Mouse (Mus musculus) bone marrow macrophage, adult 2 months (primary cell): ENCODE results near the gene Ints12. TPM values are rescaled to one million over a fixed set of nuclear protein-coding genes. Genes with fewer than 3 reads are reported as not detected.

Source experiments
- H3K27ac ChIP-seq: 2 replicates; pipeline ENCODE4 v1.5.1; 2012; ENCODE audit warnings: low read depth, low read length; ENCODE audit not compliant: insufficient read depth
- H3K4me1 ChIP-seq: 2 replicates; pipeline ENCODE4 v1.6.1; 2012; ENCODE audit warnings: low read length; ENCODE audit not compliant: control insufficient read depth, insufficient read depth
- H3K4me3 ChIP-seq: 2 replicates; pipeline ENCODE4 v1.5.1; 2012; ENCODE audit warnings: mild to moderate bottlenecking, low read length, moderate library complexity; ENCODE audit not compliant: insufficient read depth
- CTCF ChIP-seq: IDR thresholded peaks from 2 replicates; pipeline ENCODE4 v1.5.1; 2012; ENCODE audit warnings: low read depth, mild to moderate bottlenecking, low read length, moderate library complexity
- POLR2A ChIP-seq: IDR thresholded peaks from 2 replicates; pipeline ENCODE4 v1.6.1; 2012; ENCODE audit warnings: mild to moderate bottlenecking, low read depth, low read length, borderline replicate concordance
- polyA plus RNA-seq: library from polyadenylated mRNA; stranded (reverse); fragments of >200 nt; gene quantifications from 2 replicates; pipeline ENCODE4 v1.2.4, GENCODE M21; 2012; ENCODE audit not compliant: missing spikeins, insufficient read depth, insufficient read length

The Ints12 gene
- polyA plus RNA-seq, 1 experiment: 38.8 TPM

DNA sequence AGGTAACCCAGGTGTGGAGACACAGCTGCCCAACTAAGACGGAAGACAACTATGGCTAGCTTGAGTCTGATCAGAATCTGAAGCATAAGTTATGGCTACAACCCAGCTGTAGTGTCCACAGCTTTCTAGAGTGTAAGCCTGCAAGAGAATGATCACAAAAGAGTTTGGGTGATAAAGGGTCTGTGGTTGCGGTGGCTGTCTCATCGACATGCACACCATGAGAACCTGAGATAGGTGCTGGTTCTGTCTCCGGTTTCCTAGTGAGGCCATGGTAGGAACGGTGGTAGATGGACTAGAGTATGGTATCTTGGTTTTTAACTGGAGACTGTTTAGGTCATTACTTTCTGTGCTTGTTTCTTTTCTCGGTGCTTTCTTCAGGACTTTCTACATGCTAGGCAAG lies 6.3 kb downstream of the Ints12 start:
- Histone ChIP-seq H3K4me1 (peaks cover 12% of the 10 kb centered on the region), H3K27ac (no peak overlapping the region), H3K4me3 (no peak overlapping the region)
- TF ChIP-seq POLR2A (no peak), CTCF (no peak)

DNA sequence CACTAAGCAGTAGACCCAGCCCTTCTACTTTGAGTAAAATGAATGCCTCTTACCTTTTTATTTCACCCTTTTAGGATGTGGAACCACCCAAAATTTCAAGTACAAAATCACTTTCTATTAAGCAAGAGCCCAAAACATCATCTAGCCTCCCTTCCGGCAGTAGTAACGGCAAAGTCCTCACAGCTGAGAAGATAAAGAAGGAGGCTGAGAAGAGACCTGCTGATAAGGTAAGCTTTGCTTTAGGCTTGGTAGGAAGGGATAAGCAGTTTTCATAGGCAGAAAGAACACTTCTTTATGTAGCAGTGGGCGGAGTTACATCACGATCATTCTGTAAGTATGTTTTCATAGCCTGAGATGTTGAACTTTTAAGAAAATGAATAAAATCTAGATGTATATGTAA lies 6.7 kb downstream of the Ints12 start:
- H3K27ac ChIP-seq: no peak overlapping the region
- TF ChIP-seq CTCF: no peak
- TF ChIP-seq POLR2A: no peak
- H3K4me1 ChIP-seq: peaks cover 11% of the 10 kb centered on the region
- H3K4me3 ChIP-seq: no peak overlapping the region

DNA sequence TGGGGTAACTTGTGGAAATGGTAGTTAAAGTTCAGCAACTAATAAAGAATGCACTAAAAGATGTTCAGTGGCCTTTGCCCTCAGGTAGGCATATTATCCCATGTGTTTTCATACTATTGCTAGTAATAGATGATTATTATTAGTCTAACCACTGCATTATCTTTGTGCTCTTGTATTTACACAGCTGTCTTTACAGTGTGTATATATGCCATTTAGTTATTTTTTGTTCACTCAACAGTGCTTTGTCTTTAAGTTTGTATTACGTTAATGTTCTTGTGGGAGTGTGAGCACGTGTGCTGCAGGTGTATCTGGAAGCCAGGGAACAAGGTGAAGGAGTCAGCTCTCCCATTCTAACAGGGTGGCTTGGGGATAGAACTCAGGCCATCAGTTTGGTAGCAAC lies 7.3 kb downstream of the Ints12 start:
- TF ChIP-seq POLR2A (no peak), CTCF (no peak)
- peaks cover 11% of the 10 kb centered on the region for H3K4me1 ChIP-seq
- no peak overlapping the region for H3K27ac ChIP-seq
- H3K4me3 ChIP-seq: no peak overlapping the region

DNA sequence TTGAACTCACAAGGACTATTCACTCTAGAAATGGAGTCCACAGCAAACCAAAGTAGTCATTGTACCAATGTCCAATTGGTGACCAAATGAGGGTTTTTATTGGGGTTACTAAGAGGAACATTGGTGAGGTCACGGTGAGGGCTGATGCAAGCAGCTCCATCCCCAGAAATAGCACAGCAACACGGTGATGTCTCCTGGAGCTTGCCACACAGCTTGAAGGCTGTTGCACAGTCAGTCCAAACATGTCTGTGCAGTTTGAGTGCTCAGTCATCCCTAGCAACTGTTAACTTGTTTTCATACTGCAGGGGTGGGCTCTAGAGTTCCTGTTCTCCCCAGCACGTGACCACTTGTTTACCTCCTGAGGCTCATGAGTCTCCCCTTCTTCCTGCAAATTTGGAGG lies 12.1 kb downstream of the Ints12 start:
- H3K4me1 ChIP-seq: peaks cover 4% of the 10 kb centered on the region; the same call in 1 of the 2 replicates
- no peak overlapping the region for H3K27ac ChIP-seq
- H3K4me3 ChIP-seq: no peak overlapping the region
- TF ChIP-seq POLR2A (no peak), CTCF (no peak)

DNA sequence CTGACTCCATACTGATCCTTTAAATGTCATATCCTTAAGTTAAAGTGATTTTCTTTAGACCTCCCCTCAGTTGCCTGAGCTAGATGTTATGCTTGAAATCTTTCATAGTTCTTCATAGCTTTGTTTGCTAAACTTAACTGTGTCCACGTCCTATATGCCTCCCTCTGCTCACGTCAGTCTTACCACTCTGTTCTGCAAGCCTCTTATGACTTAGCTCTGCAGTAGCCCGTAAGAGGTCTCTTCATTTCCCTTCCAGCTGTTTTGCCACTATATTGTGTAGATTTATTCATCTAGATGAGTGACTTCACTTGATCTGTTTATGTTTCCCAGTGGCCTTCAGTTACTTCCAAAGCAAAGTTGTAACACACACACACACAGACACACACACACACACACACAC lies 12.8 kb downstream of the Ints12 start:
- TF ChIP-seq CTCF (no peak), POLR2A (no peak)
- H3K4me1 ChIP-seq: peaks cover 4% of the 10 kb centered on the region; the same call in 1 of the 2 replicates
- H3K4me3 ChIP-seq: no peak overlapping the region
- H3K27ac ChIP-seq: no peak overlapping the region

DNA sequence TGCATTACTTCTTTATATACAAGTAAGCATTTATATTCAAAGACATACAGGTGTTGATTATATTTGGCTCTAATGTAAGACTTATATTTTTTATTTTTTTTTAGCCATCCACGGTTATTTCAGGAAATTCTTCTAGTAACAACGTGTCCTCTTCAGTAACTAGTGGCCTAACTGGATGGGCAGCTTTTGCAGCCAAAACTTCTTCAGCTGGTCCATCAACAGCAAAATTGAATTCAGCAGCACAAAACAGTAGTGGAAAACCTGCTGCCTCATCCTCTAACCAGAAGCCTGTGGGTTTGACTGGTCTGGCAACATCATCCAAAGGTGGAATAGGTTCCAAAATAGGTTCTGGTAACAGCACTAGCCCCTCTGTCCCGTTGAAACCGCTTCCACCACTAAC lies 17.1 kb downstream of the Ints12 start:
- no peak overlapping the region for H3K27ac ChIP-seq
- no peak overlapping the region for H3K4me3 ChIP-seq
- TF ChIP-seq POLR2A: no peak
- no peak for TF ChIP-seq CTCF

DNA sequence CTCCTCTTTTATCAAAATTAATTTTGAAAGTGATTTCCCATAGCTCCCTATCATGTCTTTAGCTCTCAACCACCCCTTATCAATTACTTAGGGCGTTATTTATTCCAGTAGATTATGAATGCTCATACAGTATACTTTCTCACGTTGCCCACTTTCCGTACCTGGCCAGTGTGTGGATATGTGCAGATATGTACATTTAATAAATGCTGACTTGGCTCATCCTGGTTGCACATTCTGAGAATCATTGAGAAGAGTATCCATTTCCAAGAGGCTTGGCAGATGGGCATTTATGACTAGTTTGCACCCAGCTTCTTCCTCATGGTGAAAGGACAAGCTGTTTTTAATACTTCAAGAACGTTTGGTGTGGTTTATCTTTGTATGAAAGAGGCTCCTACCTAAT lies 18.2 kb downstream of the Ints12 start:
- TF ChIP-seq CTCF: no peak
- TF ChIP-seq POLR2A: no peak

More for the DNA sequence above, 17.1 kb downstream of the Ints12 start:
- peaks cover 3% of the 10 kb centered on the region; the same call in 1 of the 2 replicates for H3K4me1 ChIP-seq

DNA sequence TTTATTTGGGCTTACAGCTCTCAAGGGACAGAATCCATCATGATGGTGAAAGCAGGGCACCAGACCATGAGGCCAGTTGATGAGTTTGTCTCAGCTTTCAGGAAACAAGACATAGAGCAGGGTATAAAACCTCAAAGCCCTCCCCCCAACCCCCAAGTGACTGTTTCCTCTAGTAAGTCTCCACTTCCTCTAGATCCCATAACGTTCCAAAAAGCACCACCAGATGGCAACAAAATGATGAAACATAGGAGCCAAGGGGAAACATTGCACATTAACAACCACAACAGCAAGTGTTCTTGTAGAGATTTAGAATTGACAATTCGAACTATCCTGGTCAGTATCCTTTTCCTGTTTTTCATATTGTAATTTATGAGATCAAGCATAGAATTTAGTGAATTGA lies 20.1 kb downstream of the Ints12 start:
- no peak for TF ChIP-seq POLR2A
- TF ChIP-seq CTCF: no peak
- Histone ChIP-seq H3K4me1 (no peaks in the 10 kb centered on the region), H3K27ac (no peak overlapping the region), H3K4me3 (no peak overlapping the region)

More for the DNA sequence above, 18.2 kb downstream of the Ints12 start:
- no peak overlapping the region for H3K4me3 ChIP-seq
- H3K4me1 ChIP-seq: no peaks in the 10 kb centered on the region
- H3K27ac ChIP-seq: no peak overlapping the region

DNA sequence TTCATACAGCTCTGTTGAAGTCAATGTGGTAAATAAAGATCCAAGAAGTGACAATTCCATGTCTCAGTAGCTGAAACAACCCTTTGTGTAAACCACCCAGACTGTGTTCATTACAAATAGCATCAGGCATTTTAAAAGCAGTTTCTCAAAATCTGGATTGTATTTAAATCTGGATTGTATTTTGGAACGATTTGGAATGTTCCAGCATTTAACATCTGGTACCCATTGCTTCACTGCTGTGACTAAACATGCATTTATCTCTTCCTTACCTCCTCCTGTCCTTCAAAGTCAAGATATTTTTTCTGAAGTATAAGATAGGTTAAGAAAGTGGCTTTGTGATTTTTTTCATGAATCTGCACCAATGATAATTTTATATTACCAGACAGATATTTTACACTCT lies 21.6 kb downstream of the Ints12 start:
- Histone ChIP-seq H3K4me1 (no peaks in the 10 kb centered on the region), H3K4me3 (no peak overlapping the region), H3K27ac (no peak overlapping the region)
- TF ChIP-seq CTCF (no peak), POLR2A (no peak)

DNA sequence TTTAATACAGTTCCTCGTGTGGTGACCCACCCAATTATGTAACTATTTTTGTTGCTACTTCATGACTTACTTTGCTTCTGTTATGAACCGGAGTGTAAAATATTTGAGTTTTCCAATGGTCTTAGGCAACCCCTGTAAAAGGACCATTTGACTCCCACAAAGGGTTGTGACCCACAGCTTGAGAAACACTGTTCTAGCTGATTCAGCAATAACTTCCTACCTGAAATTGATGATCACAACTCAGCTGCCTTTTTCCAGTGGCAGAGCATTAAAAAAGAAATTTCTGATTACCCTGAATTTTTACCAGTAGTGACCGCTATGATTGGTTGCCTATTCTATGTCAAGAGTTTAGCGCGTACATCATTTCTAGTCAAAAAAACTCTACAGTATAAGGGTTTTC lies 39.7 kb downstream of the Ints12 start:
- no peak overlapping the region for H3K4me3 ChIP-seq
- TF ChIP-seq CTCF (no peak), POLR2A (no peak)
- no peak overlapping the region for H3K27ac ChIP-seq
- no peaks in the 10 kb centered on the region for H3K4me1 ChIP-seq

DNA sequence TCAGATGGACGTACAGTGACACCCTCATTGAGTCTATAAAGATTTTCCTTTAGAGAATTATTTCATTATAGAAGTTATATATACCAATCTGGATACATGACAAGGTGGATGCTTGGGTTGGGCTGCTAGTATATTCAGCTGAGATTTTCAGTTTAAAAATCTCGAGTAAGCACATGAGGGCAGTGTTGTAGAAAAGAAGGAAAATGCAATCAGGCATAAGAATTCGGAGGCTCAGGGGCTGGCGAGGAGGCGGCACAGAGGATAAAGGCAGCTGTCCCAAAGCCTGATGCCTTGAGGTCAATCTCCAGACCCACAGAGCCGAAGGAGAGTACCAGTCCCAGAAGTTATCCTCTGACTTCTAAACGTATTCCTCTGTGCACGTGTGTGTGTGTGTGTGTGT lies 41.0 kb downstream of the Ints12 start:
- H3K27ac ChIP-seq: no peak overlapping the region
- H3K4me3 ChIP-seq: no peak overlapping the region
- no peak for TF ChIP-seq CTCF
- TF ChIP-seq POLR2A: no peak
- no peaks in the 10 kb centered on the region for H3K4me1 ChIP-seq
